Mouse (Mus musculus) thymus, adult 2 months (tissue): Measurements from ENCODE around the gene Tgif2. TPM values are rescaled to one million over a fixed set of nuclear protein-coding genes. Genes with fewer than 3 reads are reported as not detected.
"Not testable (repeated sequence)": the region's sequence is repeated elsewhere in the genome, so short reads cannot be mapped to it uniquely, and the experiment has no call there.

ENCODE experiments used
- DNase-seq: peaks from one replicate; pipeline ENCODE4 v3.0.0; 2021
- H3K27ac ChIP-seq: fragments of 200-500 bp; 2 replicates; pipeline ENCODE4 v1.5.1; 2012; ENCODE audit warnings: low read length, control low read depth; ENCODE audit not compliant: control insufficient read depth, insufficient read depth
- H3K27me3 ChIP-seq: fragments of 200-500 bp; 2 replicates; pipeline ENCODE4 v1.6.1; 2012; ENCODE audit warnings: mild to moderate bottlenecking, low read length, moderate library complexity, mixed read lengths; ENCODE audit not compliant: control insufficient read depth, insufficient read depth
- H3K36me3 ChIP-seq: fragments of 200-500 bp; 2 replicates; pipeline ENCODE4 v1.6.1; 2012; ENCODE audit warnings: mild to moderate bottlenecking, low read length, moderate library complexity; ENCODE audit not compliant: control insufficient read depth, insufficient read depth
- H3K4me1 ChIP-seq: fragments of 200-500 bp; replicated peaks from 2 replicates; pipeline ENCODE4 v1.6.1; 2012; ENCODE audit warnings: low read length; ENCODE audit not compliant: control insufficient read depth, insufficient read depth
- H3K4me3 ChIP-seq: fragments of 200-500 bp; 2 replicates; pipeline ENCODE4 v1.5.1; 2012; ENCODE audit warnings: mild to moderate bottlenecking, low read length, control low read depth, moderate library complexity; ENCODE audit not compliant: control insufficient read depth, insufficient read depth
- CTCF ChIP-seq: fragments of 200-500 bp; IDR thresholded peaks from 2 replicates; pipeline ENCODE4 v1.5.1; 2012; ENCODE audit warnings: mild to moderate bottlenecking, control low read depth, low read length, moderate library complexity, borderline replicate concordance; ENCODE audit not compliant: control insufficient read depth, poor library complexity, insufficient read depth; ENCODE audit errors: extremely low read depth
- POLR2A ChIP-seq: fragments of 200-500 bp; IDR thresholded peaks from 2 replicates; pipeline ENCODE4 v1.6.1; 2012; ENCODE audit warnings: mild to moderate bottlenecking, low read length, control low read depth, moderate library complexity; ENCODE audit not compliant: control insufficient read depth, poor library complexity, insufficient read depth; ENCODE audit errors: extremely low read depth
- WGBS: fragments of 180-500 bp; shearing (Covaris S2); methylation state at CpG from one replicate; pipeline ENCODE4 v1.1.7; 2018; 5-methylcytosine and 5-hydroxymethylcytosine counted together
- polyA plus RNA-seq: library from polyadenylated mRNA; depleted of rRNA; stranded (reverse); fragments of >200 nt; gene quantifications from 2 replicates; pipeline ENCODE4 v1.2.3, GENCODE M21; 2012; rRNA removed

Gene Tgif2
- polyA plus RNA-seq, 1 experiment, result 37.2 TPM

DNA sequence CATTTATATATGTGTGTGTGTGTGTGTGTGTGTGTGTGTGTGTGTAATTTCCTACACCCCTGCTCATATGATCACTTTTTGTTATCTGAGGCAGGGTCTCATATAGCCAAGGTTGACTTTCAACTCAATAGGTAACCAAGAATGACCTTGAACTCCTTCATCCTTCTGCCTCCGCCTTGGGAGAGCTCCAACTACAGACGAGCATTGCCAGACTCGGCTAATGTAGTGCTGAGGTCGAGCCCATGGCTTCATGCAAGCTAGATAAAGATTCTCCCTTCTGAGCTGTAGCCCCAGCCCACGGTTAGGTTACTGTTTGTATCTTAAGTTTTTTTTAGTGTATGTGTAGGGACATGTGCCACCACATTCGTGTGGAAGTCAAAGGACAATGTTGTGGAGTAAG lies 62.1 kb downstream of the Tgif2 start:
- Histone ChIP-seq H3K4me3 (no peak overlapping the region), H3K27me3 (no peaks in the 10 kb centered on the region), H3K36me3 (no peaks in the 10 kb centered on the region), H3K4me1 (no peaks in the 10 kb centered on the region), H3K27ac (no peak overlapping the region)
- WGBS, result 90% methylated on average over 6 of the region's 6 CpGs
- no peak for TF ChIP-seq CTCF
- TF ChIP-seq POLR2A, result no peak
- no peak for DNase-seq

- 93% methylated on average over 4 of the region's 4 CpGs for WGBS
These were observed 62.6 kb downstream of the Tgif2 start for GRCm38 (mm10) chr2:156902411-156902810.

GRCm38 (mm10) chr2:156903367-156903766 lies 63.6 kb downstream of the Tgif2 start:
- Histone ChIP-seq H3K4me1 (no peaks in the 10 kb centered on the region), H3K36me3 (no peaks in the 10 kb centered on the region), H3K27ac (no peak overlapping the region), H3K27me3 (no peaks in the 10 kb centered on the region), H3K4me3 (no peak overlapping the region)
- WGBS, result 44% methylated on average over 2 of the region's 2 CpGs
- no peak for DNase-seq
- TF ChIP-seq POLR2A (no peak), CTCF (no peak)

More at GRCm38 (mm10) chr2:156902411-156902810, 62.6 kb downstream of the Tgif2 start:
- H3K4me1 ChIP-seq, H3K36me3 ChIP-seq, DNase-seq, H3K27ac ChIP-seq, H3K4me3 ChIP-seq, H3K27me3 ChIP-seq: not testable (repeated sequence)

Other genes with a start within 250 kb of the Tgif2 start
- gene Dlgap4, start 226.3 kb upstream of the Tgif2 start, polyA plus RNA-seq, result 93.5 and 98.2 TPM in 2 replicates
- 32.3 and 32.4 TPM in 2 replicates for gene Myl9, start 64.6 kb upstream of the Tgif2 start, polyA plus RNA-seq
- gene 4930518I15Rik, start 17.9 kb downstream of the Tgif2 start, polyA plus RNA-seq, result 2.3 and 2.8 TPM in 2 replicates
- 113 and 160 TPM in 2 replicates for gene Rab5if, start 23.1 kb downstream of the Tgif2 start, polyA plus RNA-seq
- gene Sla2, start 47.2 kb downstream of the Tgif2 start, polyA plus RNA-seq, result 115 and 120 TPM in 2 replicates
- gene Ndrg3, start 152.0 kb downstream of the Tgif2 start, polyA plus RNA-seq, result 171 and 197 TPM in 2 replicates
- 11.9 and 12.3 TPM in 2 replicates for gene Dsn1, start 167.1 kb downstream of the Tgif2 start, polyA plus RNA-seq
- gene Soga1, start 239.2 kb downstream of the Tgif2 start, polyA plus RNA-seq, result 5.2 and 5.3 TPM in 2 replicates
- not detected in 2 replicates for gene Tldc2, start 247.0 kb downstream of the Tgif2 start, polyA plus RNA-seq